Mouse (Mus musculus) R1 (cell line): Measurements from ENCODE around the gene Prkce.

Source experiments
- DNase-seq: peaks from one replicate; pipeline ENCODE4 v3.0.0-alpha.2; 2018; ENCODE audit warnings: low read depth, low spot score

Prkce gene

DNA sequence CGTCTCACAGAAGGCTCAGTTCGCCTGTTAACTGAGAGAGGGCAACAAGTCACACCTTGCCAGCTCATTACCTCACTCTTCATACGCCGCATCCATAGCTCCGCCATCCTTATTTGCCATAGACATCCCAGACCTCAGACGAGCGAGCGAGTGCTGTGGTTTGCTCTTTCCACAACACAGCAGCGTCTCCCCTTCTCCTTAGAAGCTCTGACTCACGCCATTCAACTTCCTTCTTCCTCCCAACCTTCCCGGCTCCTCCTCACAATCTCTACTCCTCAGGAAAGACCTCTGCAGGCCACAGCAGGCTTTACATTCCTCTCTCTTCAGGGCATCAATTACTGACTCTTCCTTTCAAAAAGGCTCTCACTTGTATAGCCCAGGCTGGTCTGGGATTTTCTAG, 51.0 kb downstream of the Prkce start:
- no peak for DNase-seq

DNA sequence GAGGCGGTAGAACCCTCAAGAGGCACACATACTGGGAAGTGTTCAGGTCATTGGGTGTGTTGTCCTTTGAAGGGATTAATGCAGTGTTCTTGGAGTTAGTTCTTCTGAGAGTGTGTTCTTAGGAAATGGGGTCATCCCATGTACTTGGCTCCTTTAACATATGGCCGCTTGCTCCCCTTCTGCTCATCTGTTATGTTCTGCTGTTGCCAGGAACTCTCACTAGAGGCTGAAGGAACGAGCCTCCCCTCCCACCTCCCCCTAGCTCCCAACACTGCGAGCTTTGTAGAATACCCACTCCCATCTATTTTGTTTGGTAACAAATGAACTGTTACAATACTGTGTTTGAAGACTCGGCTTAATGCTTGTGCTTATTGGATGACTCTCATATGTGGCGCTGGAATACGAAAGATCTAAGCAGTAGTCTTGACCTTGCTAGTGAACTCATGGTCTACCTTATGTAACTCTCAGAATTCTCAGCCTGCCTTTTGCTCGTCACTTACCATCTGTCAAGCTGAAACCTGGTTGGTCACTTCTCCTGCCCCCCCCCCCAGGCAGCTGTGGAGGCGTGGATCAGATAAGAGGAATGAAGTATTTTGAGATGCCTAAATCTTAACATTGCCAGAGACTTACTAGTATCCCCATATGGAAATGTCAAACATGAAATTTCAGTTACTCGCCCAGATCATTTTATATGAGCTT, 58.1 kb downstream of the Prkce start:
- no peak for DNase-seq

DNA sequence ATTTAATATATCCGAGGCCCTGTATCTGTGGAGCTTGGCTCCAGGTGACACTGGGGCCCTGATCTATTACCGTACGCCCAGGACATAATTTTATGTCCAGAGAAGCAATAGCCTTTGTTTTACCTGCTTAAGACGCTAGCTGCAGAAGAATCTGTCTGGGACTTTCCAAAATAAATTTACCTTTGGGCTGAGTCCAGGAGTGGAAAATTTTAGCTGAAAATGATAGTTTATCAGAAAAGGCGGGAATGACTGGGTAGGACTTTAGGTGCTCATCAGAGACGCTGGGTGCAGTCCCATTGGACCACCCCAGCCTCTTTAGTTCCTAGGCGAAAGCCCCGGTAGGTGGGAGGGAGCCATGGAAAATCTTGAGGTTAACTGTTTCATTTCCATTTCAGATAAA, 58.6 kb downstream of the Prkce start:
- DNase-seq = no peak

DNA sequence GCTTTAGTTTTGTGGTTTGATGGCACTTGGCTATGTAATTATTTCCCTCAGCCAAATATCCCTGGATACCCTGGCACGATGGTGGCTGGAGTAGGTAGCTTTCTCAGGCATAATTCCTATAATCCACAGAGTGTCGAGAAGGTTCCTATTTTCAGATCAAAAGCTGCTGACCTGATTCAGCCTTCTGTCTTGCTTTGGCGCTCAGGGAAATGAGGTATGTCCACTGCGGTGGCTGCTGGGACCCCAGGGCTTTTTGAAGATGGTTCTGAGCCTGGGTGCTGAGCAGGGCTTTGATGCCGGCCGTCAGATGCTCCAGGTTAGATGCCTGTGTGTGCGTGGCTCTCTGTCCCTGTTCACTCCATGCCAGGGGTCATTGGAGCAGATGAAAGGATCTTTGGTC, 59.0 kb downstream of the Prkce start:
- DNase-seq = no peak

DNA sequence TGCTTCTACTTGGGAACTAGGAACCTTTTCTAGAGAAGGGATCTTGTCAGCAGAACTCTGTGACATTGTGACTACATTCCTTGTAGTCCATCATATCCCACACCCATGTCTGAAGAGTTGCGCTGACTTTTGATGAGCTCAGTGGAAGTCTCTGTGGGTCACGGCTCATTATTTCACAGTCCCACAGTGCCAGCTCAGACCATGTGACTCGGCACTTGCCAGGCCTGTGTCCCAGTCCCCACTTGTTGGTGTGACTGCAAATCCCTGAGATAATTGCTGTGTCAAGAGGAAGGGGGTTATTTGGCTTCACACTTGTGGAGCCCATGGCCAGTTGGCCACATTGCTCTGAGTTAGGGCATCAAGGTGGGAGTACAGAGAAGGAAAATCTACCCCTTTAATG, 59.8 kb downstream of the Prkce start:
- DNase-seq = no peak

DNA sequence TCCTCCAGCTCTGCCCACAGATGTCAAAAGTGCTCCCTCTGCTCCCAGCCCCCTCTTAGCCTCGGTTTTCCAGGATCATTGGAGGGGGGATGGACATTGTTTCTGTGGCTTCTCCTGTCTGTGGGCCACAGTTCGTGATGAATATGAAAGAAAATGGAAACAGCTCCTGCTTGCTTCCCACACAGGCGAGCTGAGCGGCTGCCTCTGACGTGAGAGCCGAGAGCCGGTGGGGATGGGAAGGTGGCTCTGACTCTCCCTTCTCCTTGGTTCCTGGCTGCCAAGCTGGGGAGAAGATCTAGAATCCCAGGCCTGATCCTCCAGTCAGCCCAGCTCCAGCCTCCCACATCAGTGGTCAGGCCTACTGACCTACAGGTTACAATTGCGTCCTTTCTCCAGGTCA, 61.3 kb downstream of the Prkce start:
- DNase-seq = no peak

DNA sequence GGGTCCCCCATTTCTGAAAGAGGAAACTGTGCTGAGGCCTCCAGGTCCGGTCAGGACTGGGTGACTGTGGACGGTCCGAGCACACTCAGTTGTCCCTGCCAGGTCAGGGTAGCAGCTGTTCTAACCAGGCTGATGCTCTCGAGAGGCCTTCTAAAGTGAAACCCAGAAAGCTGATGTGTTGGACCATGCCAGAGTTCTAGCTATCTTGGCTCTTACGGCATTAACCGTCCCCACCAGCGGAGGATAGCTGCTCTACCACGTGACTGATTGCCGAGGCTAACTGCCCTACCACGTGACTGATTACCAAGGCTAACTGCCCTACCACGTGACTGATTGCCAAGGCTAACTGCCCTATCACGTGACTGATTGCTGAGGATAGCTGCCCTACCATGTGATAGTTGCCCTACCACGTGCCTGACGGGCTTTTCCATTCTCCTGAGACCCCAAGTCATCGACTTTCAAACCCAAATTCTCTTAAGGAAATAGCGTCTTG, 62.6 kb downstream of the Prkce start:
- no peak for DNase-seq

DNA sequence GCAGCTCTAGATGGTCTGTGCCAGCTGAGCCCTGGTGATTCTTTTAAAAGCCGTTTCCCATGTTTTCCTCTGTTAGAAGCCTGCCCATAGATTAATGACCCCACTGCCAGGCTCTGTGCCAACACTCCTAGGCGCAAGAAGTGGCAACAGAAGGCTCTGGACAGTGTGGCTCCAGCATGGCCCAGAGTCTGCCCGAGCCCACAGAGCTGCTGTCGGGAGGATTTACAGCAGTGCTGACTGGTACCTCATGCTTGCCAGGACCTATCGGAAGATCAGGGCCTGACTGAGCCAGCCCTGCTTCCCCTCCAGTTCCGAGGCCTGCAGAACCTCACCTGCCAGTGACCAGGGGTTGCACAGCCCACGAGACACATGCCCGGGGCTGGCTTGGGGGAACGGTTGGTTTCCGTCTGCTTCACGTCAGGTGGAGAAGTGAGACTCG, 64.2 kb downstream of the Prkce start:
- no peak for DNase-seq

DNA sequence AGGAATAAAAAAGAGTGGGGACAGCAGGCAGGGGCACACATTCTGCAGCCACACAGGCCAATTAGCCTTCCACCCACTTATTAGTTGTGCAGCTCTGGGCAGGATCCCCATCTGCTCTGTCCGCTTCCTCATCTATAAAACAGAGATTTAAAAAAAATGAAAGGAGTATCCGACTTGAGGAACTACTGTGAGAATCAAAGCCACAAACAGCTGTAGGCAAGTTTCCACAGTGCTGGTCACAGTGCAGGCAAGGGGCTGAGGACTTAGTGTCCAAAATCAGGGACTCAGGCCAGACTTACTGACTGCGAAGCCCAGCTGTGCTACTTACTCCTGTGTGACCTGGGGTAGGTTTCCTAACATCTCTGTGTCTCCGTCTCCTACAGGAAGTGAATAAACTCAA, 64.7 kb downstream of the Prkce start:
- no peak for DNase-seq

DNA sequence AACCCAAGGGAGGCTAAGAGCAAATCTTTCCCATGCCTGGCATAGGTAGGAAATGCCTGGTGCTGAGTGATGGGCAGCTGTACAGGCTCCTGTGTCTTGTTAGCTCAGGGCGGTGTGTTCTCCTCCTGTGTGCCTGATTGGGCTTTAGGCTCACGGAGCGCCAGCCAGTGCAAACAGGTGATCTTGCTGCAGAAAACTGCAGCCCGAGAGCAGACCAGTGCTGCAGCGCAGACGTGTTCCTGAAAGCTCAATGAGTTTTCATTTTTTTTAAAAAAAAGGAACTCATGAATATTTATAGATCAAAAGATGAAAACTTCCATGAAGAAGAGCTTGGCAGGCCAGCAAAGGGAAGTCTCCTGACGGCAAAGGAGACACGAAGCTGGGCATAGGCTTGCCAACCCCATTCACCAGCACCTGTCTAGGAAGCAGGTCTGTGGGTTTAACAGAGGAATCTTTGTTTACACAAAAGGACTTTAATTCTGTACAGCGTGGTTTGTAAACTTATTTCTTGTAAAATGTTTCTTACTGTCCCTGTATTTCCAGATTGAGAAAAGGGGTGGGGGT, 67.1 kb downstream of the Prkce start:
- DNase-seq = no peak

DNA sequence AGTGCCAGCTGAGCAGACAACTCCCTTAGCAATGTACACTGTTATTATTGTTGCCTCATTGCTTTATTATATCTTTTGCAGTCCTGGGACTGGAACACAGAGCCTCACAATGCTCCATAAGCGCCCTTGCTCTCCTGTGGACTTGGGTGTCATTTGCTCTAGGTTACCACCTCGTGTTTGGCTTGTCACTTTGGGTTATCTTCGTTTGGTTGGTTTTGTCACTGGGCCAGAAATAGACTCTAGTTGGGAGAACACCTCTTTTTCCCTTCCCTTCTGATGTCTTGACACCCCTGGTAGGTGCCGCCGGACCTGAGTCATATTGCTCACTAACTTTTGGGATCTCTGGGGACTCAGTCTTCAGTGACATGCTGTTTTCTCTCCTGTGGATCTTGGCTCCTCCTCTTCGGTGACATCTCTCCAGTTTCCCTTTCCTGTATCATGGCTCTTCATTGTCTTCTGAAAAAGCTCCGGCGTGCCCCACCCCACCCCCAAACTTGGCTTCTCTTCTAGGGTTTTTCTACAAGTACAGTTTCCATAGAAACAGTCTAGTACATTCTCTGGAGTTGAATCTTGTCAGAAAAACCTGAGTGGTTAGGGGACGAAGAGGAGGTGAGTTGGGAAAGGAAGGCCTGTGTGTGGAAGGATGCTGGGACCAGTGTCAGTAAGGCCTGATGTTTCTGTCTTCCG, 68.6 kb downstream of the Prkce start:
- DNase-seq = peak; percentile 62

DNA sequence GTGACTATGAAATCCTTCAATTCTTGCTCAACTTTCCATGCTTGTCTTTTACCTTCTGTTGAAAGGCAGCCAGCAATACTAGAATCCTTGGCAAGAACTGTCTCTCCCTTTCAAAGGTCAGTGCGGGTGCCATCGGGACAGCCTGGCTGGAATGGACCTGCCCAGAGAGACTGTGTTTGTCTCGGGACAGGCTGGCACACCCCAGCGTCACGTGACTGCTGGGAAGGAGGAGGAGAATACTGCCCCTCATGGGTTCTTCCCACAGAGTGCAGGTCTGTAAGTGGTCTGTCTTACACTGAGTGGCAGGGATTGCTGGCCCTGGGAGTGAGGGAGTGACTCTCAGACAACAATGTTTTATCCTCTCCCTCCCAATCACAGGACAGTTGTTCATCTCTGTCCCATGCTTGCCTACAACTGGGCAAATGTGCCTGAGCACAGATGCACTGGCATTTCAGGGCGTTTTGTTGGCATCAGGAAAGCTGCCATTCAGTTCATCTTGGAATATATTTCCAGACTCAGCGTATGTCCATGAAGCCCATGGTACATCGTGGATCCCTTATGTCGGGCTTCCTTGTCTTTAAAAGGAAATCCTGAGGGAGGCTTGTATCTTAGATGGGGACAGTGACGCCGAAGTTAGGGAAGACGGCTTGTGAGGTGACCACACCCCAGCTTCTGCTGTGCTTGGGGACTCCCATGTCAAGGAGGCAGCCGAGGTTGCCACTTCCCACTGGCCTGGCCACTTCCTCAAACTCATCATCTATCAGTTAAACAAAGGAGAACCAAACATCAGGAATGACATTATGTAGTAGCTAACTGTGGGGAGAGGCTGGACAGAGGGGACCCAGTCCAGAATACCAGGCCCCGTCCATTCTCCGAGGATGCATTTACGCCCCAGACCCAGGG, 69.5 kb downstream of the Prkce start:
- DNase-seq = no peak

DNA sequence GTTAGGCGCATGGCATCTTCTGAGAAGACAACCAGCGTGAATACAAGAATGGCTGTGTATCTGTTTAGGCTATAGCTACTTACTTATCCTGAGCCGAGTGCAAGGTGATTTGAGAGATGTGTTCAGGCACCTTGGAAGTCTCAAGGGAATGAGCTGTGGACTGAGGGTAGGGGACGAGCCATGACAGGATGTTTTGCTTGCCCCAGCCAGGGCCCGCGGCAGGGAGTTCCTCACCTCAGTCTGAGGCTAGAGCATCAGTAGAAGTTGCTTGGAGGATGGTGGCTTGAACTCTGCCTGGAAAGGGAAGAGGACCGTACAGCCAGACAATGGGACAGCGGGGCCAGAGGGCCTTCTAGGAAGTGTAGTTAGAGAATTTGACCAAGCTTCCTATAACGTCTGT, 74.7 kb downstream of the Prkce start:
- no peak for DNase-seq

DNA sequence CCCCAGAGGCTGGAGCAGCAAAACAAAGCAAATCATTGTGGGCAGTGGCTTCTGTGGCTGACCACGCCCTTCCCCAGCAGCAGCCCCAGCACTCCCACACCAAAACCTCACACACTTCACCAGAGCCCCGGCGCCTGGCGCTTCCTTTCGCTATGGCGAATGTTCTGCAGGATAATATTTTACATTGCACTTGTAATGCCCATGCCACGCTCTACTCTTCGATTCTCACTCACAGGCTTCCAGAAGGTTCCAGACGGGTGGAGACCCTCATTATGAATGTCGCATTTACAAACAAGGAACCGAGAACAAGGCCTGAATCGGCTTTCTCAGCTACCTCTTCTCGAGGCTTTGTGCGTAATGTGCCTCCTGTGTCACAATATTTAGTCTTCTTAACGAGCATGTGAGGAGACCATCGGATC, 75.5 kb downstream of the Prkce start:
- DNase-seq = peak; percentile 12

DNA sequence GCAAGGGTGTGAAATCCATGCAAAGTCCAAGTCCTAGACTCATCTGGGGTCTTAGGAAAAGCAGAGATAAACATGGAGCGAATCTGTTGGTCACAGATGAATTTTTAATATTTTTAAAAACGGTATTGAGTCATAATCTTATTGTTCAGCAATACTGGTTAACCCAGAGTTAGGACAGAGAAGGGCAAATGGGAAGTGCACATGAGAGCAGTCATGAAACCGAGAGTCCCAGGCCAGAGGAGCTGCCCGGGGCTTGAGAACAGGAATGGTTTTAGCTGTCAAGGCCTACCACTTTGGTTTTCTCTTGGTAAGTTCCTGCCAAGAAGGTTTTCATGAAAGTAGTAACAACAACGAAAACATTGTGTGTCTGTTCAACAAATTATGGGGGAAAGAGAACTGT, 76.8 kb downstream of the Prkce start:
- no peak for DNase-seq

DNA sequence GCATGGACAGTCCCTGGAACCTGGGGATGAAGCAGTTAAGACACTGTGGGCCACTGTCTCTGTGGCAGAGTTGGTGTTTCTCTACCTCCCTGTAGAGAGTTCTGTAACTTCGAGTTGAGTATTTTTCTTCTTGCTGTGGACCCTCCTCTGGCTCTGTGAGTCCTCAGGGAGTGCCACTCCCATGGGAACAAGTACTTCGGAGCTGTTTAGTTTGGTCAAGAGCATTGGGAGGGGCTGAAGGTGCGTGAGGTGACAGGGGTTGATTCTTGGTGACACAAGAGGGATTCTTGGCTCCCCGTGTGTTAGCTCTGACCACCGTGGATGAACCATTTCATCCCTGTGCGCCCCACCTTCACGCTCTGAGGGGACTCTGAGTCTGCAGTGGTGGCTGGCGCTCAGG, 81.2 kb downstream of the Prkce start:
- no peak for DNase-seq

DNA sequence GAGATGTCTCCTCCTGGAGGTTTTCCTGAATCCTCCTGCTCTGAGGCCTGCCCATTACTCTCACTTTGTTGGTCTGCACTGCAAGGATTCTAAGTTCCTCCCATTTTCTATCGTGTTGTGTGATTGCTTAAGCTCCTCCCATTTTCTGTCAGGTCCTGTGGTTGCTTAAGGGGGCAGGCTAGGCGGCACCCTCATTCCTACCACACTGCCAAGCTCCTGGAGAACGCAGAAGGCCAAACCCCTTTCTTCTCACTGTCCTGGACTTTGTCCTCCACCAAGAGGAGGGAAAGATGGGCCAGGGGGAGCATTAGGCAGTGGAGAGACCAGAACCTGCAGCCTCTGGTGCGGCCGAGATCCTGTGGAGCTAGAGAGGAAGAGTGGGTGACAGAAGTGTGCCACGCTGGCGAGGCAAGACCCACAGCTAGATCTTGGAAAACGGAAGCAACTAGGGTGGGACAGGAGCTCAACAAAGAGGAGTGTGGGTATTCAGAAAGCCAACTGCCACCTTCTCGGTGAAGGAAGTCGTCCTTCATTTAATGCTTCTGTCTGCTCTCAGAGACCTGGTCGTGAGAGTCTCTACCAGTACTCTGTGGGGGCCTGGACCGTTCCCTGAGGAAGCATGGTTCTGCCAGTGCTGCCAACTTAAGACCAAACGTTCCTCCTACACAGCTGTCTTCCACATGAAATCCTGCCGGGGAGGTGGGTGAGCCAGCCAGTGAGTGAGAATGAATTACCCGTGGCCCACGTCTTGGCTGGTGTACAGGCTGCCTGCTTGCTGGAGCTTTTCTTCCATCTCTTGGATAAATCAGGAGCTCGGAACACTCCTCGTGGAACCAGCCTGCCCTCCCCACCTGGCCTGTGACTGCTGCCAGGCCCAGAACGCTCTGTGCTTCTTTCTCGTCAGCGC, 82.2 kb downstream of the Prkce start:
- no peak for DNase-seq

DNA sequence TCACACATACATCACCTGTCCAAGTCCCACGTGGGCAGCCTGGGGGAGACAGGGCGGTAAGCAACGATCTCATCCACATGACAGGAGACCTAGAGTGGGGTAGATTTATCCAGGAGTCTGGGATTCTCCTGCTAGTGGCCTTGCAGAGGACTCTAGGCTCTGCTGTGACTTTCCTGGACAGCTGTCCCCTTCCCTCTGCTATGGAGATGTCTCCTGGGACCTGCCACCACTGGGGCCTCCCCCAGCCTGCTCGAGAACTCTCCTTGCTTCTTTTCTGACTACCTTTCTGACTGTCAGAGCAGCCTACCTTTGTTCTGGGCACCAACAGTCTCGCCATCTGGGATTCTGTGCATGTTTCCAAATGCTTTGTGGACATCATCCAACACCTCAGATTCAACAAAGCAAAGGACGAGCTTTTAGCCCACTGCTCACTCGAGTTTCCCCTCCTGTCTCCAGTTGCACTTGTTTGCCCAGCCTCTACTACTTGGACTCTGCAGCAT, 82.9 kb downstream of the Prkce start:
- no peak for DNase-seq

DNA sequence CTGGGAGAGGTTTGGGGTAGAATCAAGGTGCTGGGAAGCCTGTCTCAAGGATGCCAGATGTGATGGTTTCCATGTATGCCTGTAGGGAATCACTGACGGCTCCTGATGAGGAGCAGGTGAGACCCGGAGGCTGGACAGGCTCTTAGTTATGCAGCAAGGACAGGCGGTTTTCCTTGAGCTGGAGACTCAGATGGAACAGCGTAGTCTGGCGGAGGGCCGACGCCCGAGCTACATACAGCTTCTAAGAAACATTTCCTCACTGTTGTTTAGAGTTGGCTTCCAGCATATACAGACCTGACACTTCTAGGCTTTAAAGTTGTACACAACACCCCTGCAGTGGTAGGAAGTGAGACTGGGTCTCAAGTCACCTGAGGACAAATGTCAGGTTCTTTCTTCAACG, 86.3 kb downstream of the Prkce start:
- no peak for DNase-seq

DNA sequence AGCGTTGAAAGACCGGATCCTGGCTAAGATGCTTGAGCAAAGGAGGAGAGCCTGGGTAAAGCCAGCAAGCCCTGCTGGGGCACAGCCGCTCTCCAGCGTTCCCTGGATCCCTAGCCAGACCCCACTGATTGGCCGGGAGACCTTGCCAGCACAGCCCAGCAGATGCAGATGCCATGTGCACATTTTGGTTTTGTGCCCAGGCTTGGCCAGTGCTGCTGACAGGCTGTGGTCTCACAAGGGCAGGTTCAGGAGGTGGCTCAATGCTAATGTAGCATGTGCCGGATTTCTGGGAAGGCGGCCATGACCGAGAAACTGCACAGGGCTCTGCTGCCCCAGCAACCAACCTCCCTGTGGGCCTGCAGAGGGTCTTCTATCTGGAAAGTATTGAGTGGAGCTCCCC, 86.7 kb downstream of the Prkce start:
- no peak for DNase-seq

DNA sequence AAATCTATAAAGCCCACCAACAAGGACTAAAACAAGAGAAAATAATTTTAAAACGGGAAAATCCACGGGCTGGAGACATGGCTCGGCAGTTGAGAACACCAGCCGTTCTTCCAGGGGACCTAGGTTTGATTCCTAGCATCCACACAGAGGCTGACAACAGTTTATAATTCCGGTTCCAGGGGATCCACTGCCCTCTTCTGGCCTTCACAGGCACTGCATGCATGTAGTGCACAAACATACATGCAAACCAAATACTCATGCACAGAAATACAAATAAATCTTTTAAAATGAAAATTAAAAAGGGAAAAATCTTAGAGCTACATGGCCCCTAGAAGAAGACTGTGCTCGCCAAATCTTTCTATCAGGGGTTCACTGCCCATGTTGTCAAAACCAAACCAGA, 87.4 kb downstream of the Prkce start:
- peak; percentile 23 for DNase-seq
